Mouse (Mus musculus) cerebellum, adult 18-20 months (tissue): ENCODE measurements around the gene Pigs.

Source experiments
- DNase-seq, 2 experiments: peaks; one replicate each; pipeline ENCODE4 v3.0.0; 2021

Pigs gene

DNA sequence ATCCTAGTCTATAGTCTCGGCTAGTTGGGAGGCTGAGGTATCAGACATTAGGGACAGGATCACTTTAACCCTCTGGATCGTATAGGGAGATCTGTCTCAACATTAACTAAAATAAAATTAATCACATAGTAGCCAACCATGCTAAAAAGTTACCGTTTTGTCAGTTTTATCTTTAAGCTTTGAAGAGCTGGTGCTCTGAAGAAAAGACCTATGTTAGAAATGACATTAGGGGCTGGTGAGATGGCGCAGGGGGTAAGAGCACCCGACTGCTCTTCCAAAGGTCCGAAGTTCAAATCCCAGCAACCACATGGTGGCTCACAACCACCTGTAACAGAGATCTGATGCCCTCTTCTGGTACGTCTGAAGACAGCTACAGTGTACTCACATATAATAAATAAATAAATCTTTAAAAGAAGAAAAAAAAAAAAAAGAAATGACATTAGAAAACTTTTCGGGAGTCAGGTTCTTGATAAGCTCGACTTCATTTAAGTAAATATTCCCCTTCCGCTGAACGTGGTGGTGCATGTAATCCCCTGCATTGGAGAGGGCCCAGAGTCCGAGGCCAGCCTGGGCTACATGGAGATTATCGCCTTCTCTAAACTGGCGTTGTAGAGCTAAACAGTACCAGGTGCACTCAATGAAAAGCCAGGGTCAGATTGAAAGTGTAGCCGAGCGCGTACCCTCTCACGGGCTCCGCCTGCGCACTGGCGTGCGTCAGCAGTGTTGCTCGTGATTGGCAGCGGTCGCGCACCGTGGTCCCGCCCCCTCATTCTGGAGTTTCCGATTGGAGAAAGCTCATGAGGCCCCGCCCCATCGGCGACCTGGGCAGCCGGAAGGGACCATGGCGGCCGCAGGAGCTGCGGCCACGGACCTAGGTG lies at the start of gene Pigs:
Gene Pigs (plus strand): TSS at position 782 of the 878 bp plus-strand sequence.
- peak; percentile 99 for DNase-seq

DNA sequence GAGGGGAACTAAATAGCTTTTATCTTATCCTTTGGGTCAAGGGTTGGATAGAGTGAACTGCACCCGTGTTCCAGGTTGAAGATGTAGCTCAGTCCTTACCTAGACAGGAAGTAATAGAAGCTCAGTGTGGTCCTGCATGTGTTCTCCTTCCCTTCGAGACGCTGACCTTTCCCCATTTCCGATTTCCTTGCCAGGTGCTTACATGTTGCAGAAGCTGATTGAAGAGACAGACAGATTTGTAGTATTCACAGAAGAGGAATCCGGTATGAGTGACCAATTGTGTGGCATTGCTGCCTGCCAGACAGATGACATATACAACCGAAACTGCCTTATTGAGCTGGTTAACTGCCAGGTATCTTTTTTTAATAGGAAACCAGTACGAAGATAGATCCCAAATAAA lies 49.4 kb upstream of the Pigs start:
- DNase-seq = no peak

DNA sequence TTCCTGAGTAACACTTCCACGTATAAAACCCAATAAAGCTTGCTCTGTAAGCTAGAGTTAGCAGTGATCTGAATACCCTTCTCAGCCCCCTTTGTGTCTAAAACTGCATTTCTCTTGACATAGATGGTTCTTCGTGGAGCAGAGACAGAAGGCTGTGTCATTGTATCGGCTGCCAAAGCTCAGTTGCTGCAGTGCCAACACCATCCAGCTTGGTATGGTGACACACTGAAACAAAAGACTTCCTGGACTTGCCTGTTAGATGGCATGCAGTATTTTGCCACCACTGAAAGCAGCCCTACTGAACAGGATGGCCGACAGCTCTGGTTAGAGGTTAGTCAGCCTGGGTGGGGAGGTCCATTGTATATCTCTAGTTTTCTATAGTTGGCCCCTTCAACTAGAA lies 48.6 kb upstream of the Pigs start:
- DNase-seq = no peak

DNA sequence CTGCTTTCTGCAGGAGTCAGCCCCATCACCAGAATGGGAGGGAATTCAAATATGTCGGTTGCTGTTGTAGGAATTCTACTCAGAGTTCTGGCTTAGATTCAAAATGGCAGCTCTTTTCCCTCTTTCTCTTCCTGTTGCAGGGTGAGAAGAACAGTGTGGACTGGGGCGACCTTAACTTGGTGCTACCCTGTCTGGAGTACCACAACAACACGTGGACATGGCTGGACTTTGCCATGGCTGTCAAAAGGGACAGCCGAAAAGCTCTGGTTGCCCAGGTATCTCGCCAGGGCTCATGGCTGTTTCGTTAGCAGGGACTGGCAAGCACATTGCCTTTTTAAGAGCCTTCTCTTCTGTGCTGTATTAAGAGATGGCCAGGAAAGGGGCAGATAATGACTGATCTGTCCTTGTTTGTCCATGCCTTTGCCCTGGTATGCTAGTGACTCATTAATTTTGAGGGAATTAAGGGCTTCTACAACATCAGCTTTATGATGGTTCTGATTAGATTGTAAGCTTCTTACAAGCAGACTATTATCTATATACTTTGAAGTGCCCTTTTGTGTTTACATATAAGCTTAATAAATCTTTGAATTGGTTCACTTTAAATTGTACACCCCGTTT lies 39.0 kb upstream of the Pigs start:
- DNase-seq = no peak

DNA sequence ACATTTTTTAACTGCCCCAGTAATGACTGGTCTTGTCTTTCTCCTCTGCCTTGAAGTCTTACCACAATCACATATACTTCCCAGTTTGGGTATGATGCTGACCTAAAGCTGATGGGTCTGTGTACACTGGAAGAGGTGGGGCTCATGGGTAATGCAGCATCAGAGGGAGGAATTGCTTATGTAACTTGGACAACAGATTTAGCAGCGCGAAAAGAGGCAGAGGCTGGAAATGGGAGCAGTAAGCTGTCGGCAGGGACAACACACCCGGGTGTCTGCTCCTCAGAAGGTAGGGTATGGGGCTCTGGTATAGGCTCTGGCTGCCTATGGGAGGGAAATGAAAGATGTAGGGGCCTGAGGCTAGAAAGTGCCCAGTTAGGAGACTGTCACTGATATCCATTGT lies 37.6 kb upstream of the Pigs start, which contains the start of gene BC030499:
Gene BC030499 (plus strand): TSS at position 188 of the 400 bp plus-strand sequence.
- no peak for DNase-seq

DNA sequence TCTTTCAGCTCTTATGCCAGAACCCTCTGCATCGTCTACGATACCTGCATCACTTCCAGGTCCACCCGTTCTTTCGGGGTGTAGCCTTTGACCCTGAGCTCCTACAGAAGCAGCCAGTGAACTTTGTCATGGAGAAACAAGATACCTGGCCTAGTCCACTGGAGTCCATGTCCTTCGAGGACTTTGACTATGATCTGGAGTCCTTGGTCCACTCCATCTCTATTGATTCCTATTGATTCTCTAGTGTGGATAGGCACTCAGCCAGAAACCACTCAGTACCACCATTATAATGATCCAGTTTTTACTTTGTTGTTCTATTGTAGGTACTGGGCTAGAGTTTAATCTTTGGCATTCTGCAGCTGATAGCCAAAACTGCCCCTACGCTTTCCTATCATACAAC lies 33.6 kb upstream of the Pigs start:
- DNase-seq = no peak

DNA sequence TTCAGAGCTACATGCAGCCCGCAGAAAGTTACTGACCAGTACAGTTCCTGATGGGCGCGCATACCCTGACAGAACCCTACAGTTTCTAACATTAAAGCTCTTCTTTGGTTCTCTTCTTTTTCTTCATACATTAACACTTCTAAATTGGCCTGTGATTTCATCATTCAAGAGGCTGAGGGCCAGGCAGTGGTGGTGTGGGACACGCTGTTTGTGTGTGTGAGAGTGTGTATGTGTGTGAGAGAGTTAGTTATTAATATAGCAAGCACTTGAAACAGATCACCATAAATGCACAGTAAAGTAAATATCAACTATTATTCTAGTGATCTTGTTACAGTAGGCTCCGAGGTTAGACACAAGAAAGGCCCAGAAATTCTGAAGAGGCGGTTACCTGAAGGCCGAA lies 27.3 kb upstream of the Pigs start:
- no peak for DNase-seq

DNA sequence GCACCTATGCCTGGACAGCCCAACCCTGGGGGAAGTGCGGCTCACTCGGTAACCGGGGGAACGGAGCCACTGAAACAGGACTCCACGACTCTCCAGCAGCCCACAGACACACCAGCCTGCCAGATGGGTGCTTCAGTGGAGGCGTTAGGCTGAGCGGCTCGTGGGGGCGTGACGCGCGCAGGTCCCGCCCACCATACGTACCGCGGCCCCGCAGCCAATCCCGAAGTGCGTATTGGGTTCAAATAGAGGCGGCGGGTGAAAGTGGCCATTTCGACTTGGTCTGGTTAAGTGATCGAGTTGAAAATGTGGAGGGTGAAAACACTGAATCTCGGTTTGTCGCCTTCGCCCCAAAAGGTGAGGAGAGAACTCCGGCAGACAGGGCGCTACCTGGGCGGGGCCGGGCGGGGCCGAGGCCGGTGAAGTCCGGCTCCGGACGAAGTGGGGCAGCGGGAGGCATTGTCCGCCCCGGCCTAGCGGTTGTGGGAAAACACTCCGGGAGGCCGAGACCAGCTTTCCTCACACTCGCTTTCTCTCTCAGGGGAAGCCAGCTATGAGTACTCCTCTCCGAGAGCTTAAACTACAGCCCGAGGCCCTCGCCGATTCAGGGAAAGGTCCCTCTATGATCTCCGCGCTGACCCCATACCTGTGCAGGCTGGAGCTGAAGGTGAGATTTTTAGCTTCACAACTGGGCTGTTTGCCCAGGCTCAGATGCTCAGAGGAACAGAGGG lies 26.7 kb upstream of the Pigs start, which contains the start of gene Spag5:
Gene Spag5 (plus strand): TSS at position 173 of the 728 bp plus-strand sequence.
- DNase-seq = peak; percentile 87 to 88

DNA sequence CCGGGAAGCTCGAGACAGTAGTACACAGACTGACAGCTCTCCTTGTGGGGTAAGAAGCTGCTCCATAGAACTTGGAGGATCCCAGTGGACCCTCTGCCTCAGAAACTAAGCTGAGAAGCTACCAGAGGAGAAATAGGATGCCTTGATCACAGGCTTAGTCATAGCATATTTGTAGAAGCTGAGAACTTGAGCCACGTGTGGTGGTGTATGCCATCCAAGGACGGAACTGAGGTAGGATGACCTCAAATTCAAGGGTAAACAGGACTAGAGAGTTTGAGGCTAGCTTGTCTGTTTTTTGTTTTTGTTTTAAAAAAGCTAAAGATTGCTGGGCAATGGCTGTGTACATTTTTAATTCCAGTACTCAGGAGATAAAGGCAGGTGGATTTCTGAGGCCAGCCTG lies 22.9 kb upstream of the Pigs start:
- no peak for DNase-seq

DNA sequence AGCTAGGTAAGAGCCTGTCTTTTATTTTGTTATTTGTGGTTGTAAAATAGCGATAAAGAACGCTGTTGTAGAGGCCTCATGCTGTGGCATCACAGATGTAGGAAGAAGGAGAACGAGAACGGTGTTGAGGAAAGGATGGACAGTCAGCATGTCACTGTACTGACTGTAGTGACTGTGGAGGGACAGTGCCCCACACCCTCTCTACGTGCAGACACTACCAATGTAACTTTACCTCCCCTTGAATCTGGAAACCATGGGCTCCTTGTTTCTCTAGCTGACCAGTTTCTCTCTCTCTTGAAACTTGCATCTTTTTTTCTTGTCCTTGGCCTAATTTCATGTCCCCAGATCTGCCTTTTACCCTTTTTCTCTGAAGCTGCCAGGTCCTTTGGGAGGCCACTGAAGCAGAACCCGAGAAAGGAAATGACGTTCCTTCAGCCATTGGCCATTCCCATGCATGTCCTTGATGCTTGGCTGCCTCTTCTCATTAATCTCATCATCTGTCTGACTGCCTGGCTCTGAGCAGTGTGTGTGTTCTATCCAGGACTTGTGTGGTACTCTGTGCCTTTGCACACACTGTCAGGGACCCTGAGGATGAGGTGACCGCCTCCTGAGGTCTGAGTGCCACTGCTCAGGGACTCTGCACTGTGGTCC lies 17.2 kb upstream of the Pigs start:
- DNase-seq = no peak

DNA sequence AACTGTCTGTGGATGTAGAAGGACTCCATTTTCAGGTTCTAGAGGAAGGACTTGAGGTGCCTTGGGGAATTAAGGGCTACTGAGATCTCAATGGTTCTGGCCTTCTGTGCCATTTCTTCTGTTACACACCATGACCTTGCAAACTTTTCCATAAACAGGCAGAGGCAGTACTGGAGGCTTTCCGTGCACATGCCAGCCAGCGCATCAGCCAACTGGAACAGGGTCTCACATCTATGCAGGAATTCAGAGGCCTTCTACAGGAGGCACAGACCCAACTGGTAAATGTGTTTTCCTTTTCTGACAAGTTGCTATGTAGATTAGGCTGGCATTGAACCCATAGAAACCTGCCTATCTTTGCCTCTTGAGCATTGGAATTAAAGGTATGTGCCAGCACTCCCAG lies 14.6 kb upstream of the Pigs start:
- DNase-seq = no peak

DNA sequence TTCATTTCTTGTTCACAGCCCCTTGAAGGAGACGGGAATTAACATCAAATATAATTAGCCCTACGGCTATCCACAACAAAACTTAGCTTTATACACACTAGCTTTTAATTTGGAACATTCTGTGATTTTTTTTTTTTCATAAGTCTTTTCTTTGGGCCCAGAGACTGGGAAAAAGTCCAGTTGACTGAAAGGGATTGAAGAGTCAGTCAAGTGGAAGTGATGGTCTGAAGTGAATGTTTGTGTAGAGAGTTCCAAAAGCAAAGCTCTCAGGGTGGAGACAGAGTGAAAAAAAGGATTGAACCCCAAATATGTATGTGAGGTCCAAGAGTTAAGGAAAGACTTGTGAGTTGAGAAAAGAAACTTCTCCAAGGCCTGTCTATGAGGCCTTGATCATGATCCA lies 9.8 kb upstream of the Pigs start:
- no peak for DNase-seq

DNA sequence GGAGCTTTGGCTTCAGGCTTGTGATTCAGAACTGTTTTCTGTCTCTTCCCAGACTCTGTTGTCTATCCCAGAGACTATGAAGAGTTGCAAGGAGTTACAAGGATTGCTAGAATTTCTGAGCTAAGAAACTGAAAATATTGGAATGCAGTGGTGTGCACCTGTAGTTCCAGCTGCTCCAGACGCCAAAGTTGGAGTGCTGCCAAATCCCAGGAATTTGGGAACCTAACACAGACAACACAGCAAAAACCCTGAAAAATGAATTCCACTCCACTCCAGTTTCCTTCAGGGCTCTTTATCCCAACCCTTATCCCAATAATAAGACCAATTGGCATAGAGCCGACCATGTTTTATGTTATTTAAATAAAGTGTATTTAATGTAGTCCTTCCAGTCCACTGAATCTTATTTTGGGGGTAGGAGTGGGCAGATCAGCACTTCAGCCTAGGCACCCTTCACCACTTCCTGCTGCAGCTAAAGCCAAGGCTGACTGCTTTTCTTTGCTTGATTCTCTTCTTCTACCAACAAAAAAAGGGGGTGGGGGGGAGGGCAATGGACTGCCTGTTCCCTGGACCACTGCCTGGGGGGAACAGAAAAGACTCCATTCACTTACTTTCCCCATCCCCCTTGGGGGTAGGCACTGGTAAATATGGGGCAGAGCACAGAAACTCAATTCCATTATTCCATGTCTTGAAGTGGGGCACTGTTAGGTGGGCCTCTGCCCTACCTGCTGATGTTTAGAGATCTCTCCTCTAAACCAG lies 6.0 kb upstream of the Pigs start:
- no peak for DNase-seq

DNA sequence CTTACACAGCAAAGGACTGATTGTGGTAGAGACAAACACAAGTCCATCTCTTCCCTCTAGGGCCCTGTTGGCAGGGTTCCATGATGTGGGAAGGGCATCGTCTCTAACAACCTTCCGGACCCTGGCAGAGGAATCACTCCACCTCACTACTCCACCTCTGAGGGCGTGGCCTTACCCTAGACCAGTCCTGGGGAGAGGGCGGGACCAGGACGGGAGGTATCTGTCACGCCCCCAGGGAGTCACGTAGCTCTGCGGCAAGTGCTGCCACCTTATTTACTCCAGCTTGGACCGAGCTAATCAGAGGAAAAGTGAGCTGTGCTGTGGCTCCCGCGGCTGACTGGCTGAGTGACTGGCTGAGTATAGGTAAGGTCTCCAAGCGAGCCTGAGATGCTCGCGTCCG lies 5.4 kb upstream of the Pigs start, which contains the start of gene Aldoc:
Gene Aldoc (plus strand): TSS at position 109 of the 400 bp plus-strand sequence.
- peak; percentile 90 to 96 for DNase-seq

DNA sequence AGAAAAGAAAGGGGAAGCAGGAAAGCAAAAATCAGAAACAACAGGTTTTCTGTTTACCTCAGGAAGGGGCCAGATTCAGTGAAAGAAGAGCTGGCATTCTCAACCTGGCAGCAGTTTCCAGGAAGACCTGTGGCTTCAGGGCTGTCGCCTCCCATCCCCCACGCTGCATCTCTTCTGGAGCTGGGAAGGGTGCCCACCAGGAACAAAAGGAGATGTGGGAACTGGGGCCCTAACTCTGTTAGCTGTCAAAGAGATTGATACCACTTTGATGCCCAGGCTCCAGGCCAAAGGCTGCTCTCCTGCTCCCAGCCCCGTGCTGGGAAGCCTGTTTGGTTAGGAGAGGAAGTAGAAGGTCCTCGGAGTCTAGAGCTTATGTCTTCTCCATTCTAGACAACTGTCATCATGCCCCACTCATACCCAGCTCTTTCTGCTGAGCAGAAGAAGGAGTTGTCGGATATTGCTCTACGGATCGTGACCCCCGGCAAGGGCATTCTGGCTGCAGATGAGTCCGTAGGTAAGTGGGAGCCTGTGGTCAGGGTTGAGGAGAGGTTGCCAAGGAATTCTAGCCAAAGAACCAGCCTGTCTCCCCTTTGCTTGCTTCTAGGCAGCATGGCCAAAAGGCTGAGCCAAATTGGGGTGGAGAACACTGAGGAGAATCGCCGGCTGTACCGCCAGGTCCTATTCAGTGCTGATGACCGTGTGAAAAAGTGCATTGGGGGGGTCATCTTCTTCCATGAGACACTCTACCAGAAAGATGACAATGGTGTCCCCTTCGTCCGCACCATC lies 4.0 kb upstream of the Pigs start:
- DNase-seq = peak; percentile 59 to 63

DNA sequence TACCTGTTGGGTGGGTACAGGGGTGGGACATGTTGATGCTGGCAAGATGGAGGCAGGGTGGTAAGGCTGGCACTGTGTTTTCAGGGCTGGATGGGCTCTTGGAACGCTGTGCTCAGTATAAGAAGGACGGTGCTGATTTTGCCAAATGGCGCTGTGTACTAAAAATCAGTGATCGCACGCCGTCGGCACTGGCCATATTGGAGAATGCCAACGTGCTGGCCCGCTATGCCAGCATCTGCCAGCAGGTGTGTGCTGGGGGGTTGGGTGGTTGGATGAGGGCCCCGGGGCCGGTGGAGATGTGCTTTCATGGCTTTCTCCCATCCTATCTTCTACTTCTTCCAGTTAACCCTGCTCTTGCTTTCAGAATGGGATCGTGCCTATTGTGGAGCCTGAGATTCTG lies 3.2 kb upstream of the Pigs start:
- no peak for DNase-seq

DNA sequence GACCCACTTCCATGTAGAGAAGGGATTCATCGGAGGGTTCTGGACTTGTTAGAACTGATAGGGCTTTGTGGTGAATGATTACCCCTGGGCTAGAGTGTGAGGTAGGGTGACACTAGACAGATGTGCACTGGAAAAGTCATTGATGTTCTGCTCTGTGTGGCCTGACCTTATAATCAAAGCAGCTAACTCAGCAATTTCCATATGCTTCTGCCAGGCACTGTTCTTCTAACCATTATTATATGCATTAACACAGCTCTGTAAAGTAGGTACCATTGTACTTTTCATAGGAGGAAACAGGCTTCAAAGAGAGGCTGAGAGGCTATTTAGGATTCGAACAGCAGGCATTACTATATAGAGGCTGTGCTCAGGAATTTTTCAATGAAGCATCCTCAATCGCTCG lies 1.0 kb upstream of the Pigs start:
- no peak for DNase-seq

DNA sequence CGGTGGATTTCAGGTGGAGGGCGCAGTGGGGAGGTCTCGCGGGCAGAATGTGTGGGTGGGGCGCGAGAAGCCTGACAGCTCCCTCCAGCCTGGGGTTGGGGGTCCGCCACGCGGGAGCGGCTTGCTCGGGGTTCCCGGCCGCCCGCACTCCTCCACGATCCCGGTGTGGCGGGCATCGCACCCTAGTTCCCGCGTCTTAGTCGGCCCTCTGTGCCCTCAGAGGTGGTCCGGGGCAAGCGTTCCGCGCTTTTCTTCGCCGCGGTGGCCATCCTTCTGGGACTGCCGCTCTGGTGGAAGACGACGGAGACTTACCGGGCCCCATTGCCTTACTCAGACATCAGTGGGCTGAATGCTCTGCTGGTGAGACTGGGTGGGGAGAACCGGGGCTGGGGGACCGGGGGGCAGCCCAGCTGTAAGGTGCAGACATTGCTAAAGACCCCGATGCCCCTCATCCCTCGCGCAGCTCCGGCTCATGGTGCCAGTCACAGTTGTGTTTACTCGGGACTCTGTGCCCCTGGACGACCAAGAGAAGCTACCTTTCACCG lies 369 bp downstream of the Pigs start:
- no peak for DNase-seq

DNA sequence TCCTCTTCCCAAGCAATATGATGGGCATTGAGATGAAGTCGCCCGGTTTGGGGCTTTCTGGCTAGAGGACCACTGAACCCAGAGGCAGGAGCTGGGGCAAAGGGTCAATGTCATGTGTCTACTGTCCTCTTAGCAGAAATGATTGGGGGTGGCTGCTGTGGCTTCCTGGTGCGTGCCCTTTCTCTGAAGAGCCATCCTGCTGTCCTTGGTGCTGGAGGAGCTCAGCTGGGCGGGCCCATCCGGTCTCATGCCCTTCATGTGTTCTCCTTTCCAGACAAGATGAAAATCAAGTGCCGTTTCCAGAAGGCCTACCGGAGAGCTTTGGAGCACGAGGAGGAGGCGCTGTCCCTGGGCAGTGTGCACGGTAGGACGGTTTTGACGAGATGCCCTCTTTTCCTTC lies 4.5 kb downstream of the Pigs start:
- DNase-seq = no peak

DNA sequence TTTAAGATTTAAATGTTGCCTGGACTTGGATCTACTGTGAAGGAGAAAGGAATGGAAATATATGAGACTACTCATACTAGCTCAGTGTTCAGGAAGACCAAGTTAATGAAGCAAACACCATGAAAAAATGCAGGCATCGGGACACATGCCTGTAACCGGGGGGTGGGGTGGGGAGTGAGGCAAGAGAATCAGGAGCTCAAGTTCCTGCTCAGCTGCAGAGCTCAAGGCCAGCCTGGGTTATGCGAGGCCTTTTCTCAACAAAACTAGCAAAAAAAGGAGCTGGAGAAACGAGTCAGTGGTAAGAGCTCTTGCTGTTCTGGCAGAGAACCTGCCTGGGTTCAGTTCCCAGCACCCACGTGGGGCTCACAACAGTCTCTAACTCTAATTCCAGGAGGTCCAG lies 5.8 kb downstream of the Pigs start:
- DNase-seq = no peak

DNA sequence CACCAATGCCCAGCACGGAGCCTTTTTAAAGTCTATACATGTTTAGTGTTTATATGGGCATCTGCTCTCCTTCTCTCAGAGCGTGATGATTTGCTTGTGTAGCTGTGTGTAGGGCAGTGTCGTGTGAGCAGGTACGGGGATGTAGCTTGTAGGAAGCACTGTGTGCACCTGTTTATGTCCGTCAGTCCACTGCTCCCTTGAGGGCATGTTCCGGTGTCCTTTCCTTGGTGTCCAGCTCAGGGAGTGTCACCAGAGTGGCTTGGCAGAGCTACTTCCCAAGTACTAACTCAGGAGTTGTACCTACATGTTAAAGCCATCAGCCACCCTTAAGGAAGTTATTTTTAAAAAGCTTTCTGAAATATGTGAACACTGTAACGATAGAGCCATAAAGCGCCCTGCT lies 8.8 kb downstream of the Pigs start:
- no peak for DNase-seq
